In the genomic region with DNA sequence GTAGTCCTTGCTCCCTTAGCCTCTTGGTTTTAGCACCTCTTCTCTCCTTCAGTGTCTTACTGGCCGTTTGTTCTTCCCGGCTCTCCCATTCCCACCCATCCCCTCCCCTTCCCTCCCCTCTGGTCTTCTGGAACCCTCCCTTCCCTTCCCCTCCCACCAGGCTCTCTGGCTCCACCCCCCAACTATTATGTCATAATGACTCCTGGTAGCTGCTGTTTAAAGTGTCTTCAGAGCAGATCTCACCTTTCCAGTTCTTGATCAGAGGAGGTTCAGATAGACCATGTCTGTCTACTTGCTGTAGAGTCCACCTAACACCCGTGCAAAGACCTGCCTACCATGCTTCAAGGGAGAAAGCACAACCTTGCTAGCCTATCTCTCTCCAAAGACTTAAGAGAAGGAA, we compare ENCODE assay signal across 25 mouse cellular contexts. TPM values are rescaled to one million over a fixed set of nuclear protein-coding genes. Genes with fewer than 3 reads are reported as not detected.
"Had no signal": no experiment of that assay in that cellular context is flagged by ENCODE, and none has a peak within 500 bp of the region (broad histone marks: within the 10 kb centered on the region; RNA-seq: fewer than 3 reads in every experiment).

A gene (minus strand): TSS at position 101 of the 400 bp plus-strand sequence.

- DNase-seq: retina, postnatal 1 day; right cerebral cortex, adult 18-20 months; right cerebral cortex, postnatal 14 days; right cerebral cortex, postnatal 25 days; right cerebral cortex, postnatal 4 days; spleen, adult 18-20 months; thymus, adult 18-20 months; thymus, adult 2 months; thymus, postnatal 14 days; thymus, postnatal 25 days; thymus, postnatal 36 days; thymus, postnatal 4 days had no signal

- H3K27me3 ChIP-seq: neural tube, embryonic 12.5 days; neural tube, embryonic 13.5 days; neural tube, embryonic 15.5 days; stomach, embryonic 15.5 days had no signal

- H3K36me3 ChIP-seq: neural tube, embryonic 12.5 days; neural tube, embryonic 13.5 days; neural tube, embryonic 15.5 days; stomach, embryonic 15.5 days had no signal

- H3K4me1 ChIP-seq: neural tube, embryonic 12.5 days; neural tube, embryonic 13.5 days; neural tube, embryonic 15.5 days; stomach, embryonic 15.5 days had no signal

- H3K27ac ChIP-seq: neural tube, embryonic 12.5 days; neural tube, embryonic 13.5 days; neural tube, embryonic 15.5 days; stomach, embryonic 15.5 days; stomach, postnatal 0 days had no signal

- H3K4me3 ChIP-seq: neural tube, embryonic 12.5 days; neural tube, embryonic 13.5 days; neural tube, embryonic 15.5 days; stomach, embryonic 15.5 days had no signal

RNA-seq across cellular contexts. Expression of the gene that starts here (rescaled TPM):
- polyA plus RNA-seq: neural tube, embryonic 11.5 days; neural tube, embryonic 12.5 days; neural tube, embryonic 13.5 days; neural tube, embryonic 14.5 days; neural tube, embryonic 15.5 days; small intestine, adult 2 months; spleen, adult 2 months; stomach, embryonic 14.5 days; stomach, embryonic 15.5 days; stomach, embryonic 16.5 days; stomach, postnatal 0 days; thymus, adult 2 months; thymus, postnatal 0 days; urinary bladder, adult 2 months had no signal
